ENCODE assay signal across 11 mouse cellular contexts in genomic region chr6:56765265-56765664, GRCm38 (mm10).
"Had no signal": no experiment of that assay in that cellular context is flagged by ENCODE, and none has a peak within 500 bp of the region (broad histone marks: within the 10 kb centered on the region; RNA-seq: fewer than 3 reads in every experiment).

No protein-coding gene starts in this region.

- ATAC-seq: midbrain, embryonic 13.5 days had no signal

- H3K27me3 ChIP-seq: limb, embryonic 13.5 days; midbrain, embryonic 13.5 days; stomach, embryonic 15.5 days had no signal

- H3K36me3 ChIP-seq: stomach, embryonic 15.5 days had no signal

- DNase-seq: kidney, adult 9 months; kidney, postnatal 36 days; left cerebral cortex, postnatal 4 days; lung, adult 18-20 months; right cerebral cortex, postnatal 25 days; spleen, adult 18-20 months; thymus, adult 2 months; thymus, postnatal 25 days had no signal
